Mouse (Mus musculus) heart, embryonic 16.5 days (tissue): ENCODE measurements around the gene Ndufaf7. TPM values are rescaled to one million over a fixed set of nuclear protein-coding genes. Genes with fewer than 3 reads are reported as not detected.

Experiments
- ATAC-seq: fragments of 200-750 bp; cut with Nextera tagmentation; replicated peaks from 2 replicates; pipeline ENCODE4 v1.8.0; 2017; ENCODE audit warnings: moderate number of reproducible peaks; ENCODE audit not compliant: insufficient read depth, low FRiP score; ENCODE audit errors: extremely low read depth
- H3K27ac ChIP-seq: fragments of 300-500 bp; sonication (generic); 2 replicates; pipeline ENCODE4 v1.5.1; 2014; ENCODE audit warnings: mild to moderate bottlenecking, low read length, control low read depth, moderate library complexity
- H3K27me3 ChIP-seq: fragments of 300-500 bp; sonication (generic); 2 replicates; pipeline ENCODE4 v1.6.1; 2014; ENCODE audit warnings: low read length, mixed read lengths; ENCODE audit not compliant: control insufficient read depth, insufficient read depth
- H3K36me3 ChIP-seq: fragments of 300-500 bp; sonication (generic); 2 replicates; pipeline ENCODE4 v1.6.1; 2014; ENCODE audit not compliant: control insufficient read depth, insufficient read depth
- H3K4me1 ChIP-seq: fragments of 300-500 bp; sonication (generic); 2 replicates; pipeline ENCODE4 v1.6.1; 2014; ENCODE audit warnings: low read length, mixed read lengths; ENCODE audit not compliant: control insufficient read depth, insufficient read depth
- H3K4me2 ChIP-seq: fragments of 300-500 bp; sonication (generic); 2 replicates; pipeline ENCODE4 v1.6.1; 2014; ENCODE audit warnings: low read depth, mild to moderate bottlenecking, control low read depth, low read length
- H3K4me3 ChIP-seq: fragments of 300-500 bp; sonication (generic); 2 replicates; pipeline ENCODE4 v1.5.1; 2014; ENCODE audit warnings: mild to moderate bottlenecking, control low read depth, low read length
- H3K9ac ChIP-seq: fragments of 300-500 bp; sonication (generic); 2 replicates; pipeline ENCODE4 v1.6.1; 2014; ENCODE audit warnings: low read length, control low read depth
- H3K9me3 ChIP-seq: fragments of 300-500 bp; sonication (generic); replicated peaks from 2 replicates; pipeline ENCODE4 v1.6.1; 2016; ENCODE audit warnings: low read length; ENCODE audit not compliant: control insufficient read depth
- WGBS: fragments of 180-500 bp; shearing (Covaris S2); extraction: QIAGEN DNeasy Blood & Tissue Kit; methylation state at CpG from one replicate; pipeline ENCODE4 v1.1.7; 2014; 5-methylcytosine and 5-hydroxymethylcytosine counted together
- polyA plus RNA-seq: library from polyadenylated mRNA; unstranded; fragments of >200 nt; fragmentation: Nextera tagmentation; extraction: Ambion mirVana; gene quantifications from 2 replicates; pipeline ENCODE4 v1.2.1, GENCODE M21; 2015

The Ndufaf7 gene
- polyA plus RNA-seq, 1 experiment from 2014 or later = 66.1 TPM

- no peak for ATAC-seq
- Histone ChIP-seq H3K9ac (no peak overlapping the region), H3K4me2 (no peak overlapping the region), H3K9me3 (no peaks in the 10 kb centered on the region), H3K4me1 (peaks cover 3% of the 10 kb centered on the region; the same call in 1 of the 2 replicates), H3K4me3 (no peak overlapping the region), H3K27ac (no peak overlapping the region), H3K27me3 (no peaks in the 10 kb centered on the region), H3K36me3 (peaks cover 20% of the 10 kb centered on the region)
- WGBS = 86% methylated on average over 3 of the region's 3 CpGs
Measured at GRCm38 (mm10) chr17:78983736-78984135, 46.8 kb downstream of the Ndufaf7 start.

GRCm38 (mm10) chr17:78989015-78989414 lies 52.1 kb downstream of the Ndufaf7 start:
- H3K36me3 ChIP-seq = no peaks in the 10 kb centered on the region; the same call in 1 of the 2 replicates
- ATAC-seq = no peak; the same call in 1 of the 2 replicates
- H3K4me2 ChIP-seq = no peak overlapping the region
- H3K4me3 ChIP-seq = no peak overlapping the region
- peaks cover 8% of the 10 kb centered on the region for H3K4me1 ChIP-seq
- H3K9me3 ChIP-seq = no peaks in the 10 kb centered on the region
- no peak overlapping the region for H3K9ac ChIP-seq
- no peak overlapping the region for H3K27ac ChIP-seq
- no peaks in the 10 kb centered on the region for H3K27me3 ChIP-seq
- WGBS = 73% methylated on average over 8 of the region's 8 CpGs

- H3K4me3 ChIP-seq = no peak overlapping the region
- WGBS = 89% methylated on average over 2 of the region's 2 CpGs
- H3K36me3 ChIP-seq = no peaks in the 10 kb centered on the region
- H3K27me3 ChIP-seq = no peaks in the 10 kb centered on the region
- peaks cover 16% of the 10 kb centered on the region for H3K4me1 ChIP-seq
- H3K9ac ChIP-seq = no peak overlapping the region
- no peak overlapping the region for H3K27ac ChIP-seq
- ATAC-seq = no peak
- no peaks in the 10 kb centered on the region for H3K9me3 ChIP-seq
- H3K4me2 ChIP-seq = no peak overlapping the region
Measured at GRCm38 (mm10) chr17:78991549-78991948, 54.6 kb downstream of the Ndufaf7 start.

- ATAC-seq = no peak
- H3K27me3 ChIP-seq = no peaks in the 10 kb centered on the region
- no peak overlapping the region for H3K27ac ChIP-seq
- no peak overlapping the region for H3K9ac ChIP-seq
- peaks cover 16% of the 10 kb centered on the region for H3K4me1 ChIP-seq
- H3K4me2 ChIP-seq = no peak overlapping the region
- no peaks in the 10 kb centered on the region for H3K9me3 ChIP-seq
- no peaks in the 10 kb centered on the region for H3K36me3 ChIP-seq
- no peak overlapping the region for H3K4me3 ChIP-seq
- WGBS = 62% methylated on average over 9 of the region's 9 CpGs
Measured at GRCm38 (mm10) chr17:78992303-78993027, 55.5 kb downstream of the Ndufaf7 start.

- WGBS = 78% methylated on average over 2 of the region's 2 CpGs
- no peak for ATAC-seq
- no peaks in the 10 kb centered on the region for H3K36me3 ChIP-seq
- no peak overlapping the region for H3K9ac ChIP-seq
- H3K4me2 ChIP-seq = no peak overlapping the region
- H3K9me3 ChIP-seq = no peaks in the 10 kb centered on the region
- H3K27ac ChIP-seq = no peak overlapping the region
- H3K4me1 ChIP-seq = peaks cover 16% of the 10 kb centered on the region
- H3K27me3 ChIP-seq = no peaks in the 10 kb centered on the region
- H3K4me3 ChIP-seq = no peak overlapping the region
Measured at GRCm38 (mm10) chr17:78993670-78994069, 56.7 kb downstream of the Ndufaf7 start.

GRCm38 (mm10) chr17:78994382-78994781 lies 57.4 kb downstream of the Ndufaf7 start:
- peaks cover 16% of the 10 kb centered on the region for H3K4me1 ChIP-seq
- no peak overlapping the region for H3K4me3 ChIP-seq
- H3K27ac ChIP-seq = 0 out of 2 replicates have a peak overlapping the region, but pooled peaks have one; percentile 31
- no peaks in the 10 kb centered on the region for H3K27me3 ChIP-seq
- no peak overlapping the region for H3K9ac ChIP-seq
- ATAC-seq = no peak
- H3K36me3 ChIP-seq = no peaks in the 10 kb centered on the region
- H3K9me3 ChIP-seq = no peaks in the 10 kb centered on the region
- WGBS = 71% methylated on average over 8 of the region's 8 CpGs
- no peak overlapping the region for H3K4me2 ChIP-seq

- Histone ChIP-seq H3K4me3 (no peak overlapping the region), H3K9ac (no peak overlapping the region), H3K4me1 (peaks cover 16% of the 10 kb centered on the region), H3K9me3 (no peaks in the 10 kb centered on the region), H3K27me3 (no peaks in the 10 kb centered on the region), H3K36me3 (no peaks in the 10 kb centered on the region), H3K27ac (peak overlapping the region; percentile 25; the same call in 1 of the 2 replicates), H3K4me2 (no peak overlapping the region)
- ATAC-seq = no peak
- WGBS = 57% methylated on average over 9 of the region's 9 CpGs
Measured at GRCm38 (mm10) chr17:78994931-78995820, 58.2 kb downstream of the Ndufaf7 start.
